Mouse (Mus musculus) bone marrow, adult 2 months (tissue): Measurements from ENCODE around the gene Tecpr1.

Source experiments
- CTCF ChIP-seq: fragments of 200-500 bp; IDR thresholded peaks from 2 replicates; pipeline ENCODE4 v1.5.1; 2011; ENCODE audit warnings: low read length, control low read depth; ENCODE audit not compliant: control insufficient read depth, insufficient read depth
- POLR2A ChIP-seq: fragments of 200-500 bp; IDR thresholded peaks from 2 replicates; pipeline ENCODE4 v1.6.1; 2011; ENCODE audit warnings: low read depth, mild to moderate bottlenecking, control low read depth, low read length, borderline replicate concordance; ENCODE audit not compliant: control insufficient read depth

DNA sequence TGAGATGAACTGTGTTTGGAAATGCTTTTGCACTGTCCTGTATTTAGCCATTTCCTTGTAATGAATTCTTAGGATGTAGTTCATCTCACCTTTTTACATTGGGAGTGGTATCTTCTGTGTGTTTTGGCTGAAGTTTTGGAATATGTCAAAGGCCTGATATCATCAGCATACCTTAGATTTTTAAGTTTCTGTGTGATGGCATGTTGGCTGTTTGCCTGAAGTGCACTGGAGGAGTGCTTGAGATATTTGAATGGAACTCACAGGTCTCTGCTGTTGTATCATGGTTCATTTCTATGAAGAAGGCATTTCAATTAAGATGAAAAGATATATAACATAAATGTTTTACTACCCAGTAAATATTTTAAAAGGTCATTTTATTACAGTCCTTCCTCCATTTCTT is 76.5 kb downstream of the Tecpr1 start:
- TF ChIP-seq CTCF, result no peak
- no peak for TF ChIP-seq POLR2A
